Mouse (Mus musculus) heart, postnatal 4 days (tissue): ENCODE results near the gene Peak1. TPM values are rescaled to one million over a fixed set of nuclear protein-coding genes. Genes with fewer than 3 reads are reported as not detected.

Experiments
- DNase-seq: peaks from one replicate; pipeline ENCODE4 v3.0.0; 2021
- total RNA-seq, 2 experiments: library from RNA; stranded (reverse); gene quantifications; 2 replicates each; pipeline ENCODE4 v1.2.3; 2021

Peak1 gene
- total RNA-seq, 2 experiments from 2014 or later = 49.2 to 55.0 TPM

DNA sequence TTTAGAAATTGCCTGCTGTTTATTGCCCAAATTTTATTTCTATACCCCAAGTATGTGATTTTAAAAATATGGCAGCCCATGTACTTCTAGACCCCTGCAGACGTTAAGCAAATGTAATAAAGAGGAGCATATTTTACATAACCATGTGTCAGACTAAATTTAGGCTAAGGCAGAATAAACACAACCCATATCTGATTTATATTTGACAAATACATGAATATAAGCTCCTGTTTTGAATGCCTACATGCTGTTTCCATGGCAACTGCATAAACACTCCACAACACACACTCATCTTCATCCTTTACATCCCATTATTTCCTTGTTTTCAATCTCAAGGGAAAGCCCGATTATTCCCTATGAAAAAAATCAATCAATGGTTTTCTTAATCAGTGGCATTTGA lies 108.8 kb downstream of the Peak1 start:
- DNase-seq = no peak

DNA sequence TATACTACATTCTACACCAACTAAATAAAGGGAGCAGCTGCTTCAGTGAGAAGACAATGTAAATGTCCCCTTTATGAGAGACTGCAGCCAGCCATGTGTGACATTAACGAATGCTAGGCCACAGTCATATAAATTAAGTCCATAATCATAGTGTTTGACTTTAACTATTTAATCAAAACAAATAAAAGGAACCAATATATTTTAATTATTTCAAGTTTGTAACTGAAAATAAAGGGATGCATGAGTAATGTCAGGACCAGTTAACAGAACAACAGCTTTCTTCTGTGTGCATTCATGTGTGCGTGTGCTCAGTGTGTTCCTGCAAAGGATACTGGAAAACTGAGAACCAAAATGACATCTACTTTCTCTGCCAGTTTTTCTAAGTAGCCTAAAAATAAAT lies 113.3 kb downstream of the Peak1 start:
- DNase-seq = no peak

DNA sequence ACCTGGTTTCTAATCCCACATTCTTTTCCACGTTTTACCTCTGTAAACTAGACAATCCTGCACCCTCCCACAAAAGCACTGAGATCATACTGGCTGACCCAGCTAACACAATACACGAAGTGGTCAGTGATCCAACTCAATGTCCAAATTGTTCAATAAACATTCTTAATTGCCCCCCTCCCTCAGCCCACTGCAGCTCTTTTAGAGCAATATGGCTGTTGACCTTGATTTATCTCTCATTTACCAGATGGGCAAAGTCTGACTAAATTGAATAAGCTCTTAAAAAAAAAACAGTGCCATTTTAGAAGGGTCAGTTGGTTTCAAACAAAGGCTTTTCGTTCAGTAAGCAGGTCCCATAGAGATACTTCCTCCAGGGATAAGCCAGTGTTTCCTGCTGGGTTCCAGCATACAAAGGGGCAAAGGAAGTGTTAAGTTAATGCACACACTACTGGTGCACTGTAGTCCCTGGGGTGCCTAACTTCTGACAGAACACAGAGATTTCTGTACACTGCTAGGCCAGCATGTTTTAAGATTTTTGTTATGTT lies 114.9 kb downstream of the Peak1 start:
- DNase-seq = no peak

- no peak for DNase-seq
These were observed 127.8 kb downstream of the Peak1 start for GRCm38 (mm10) chr9:56290019-56290418.

GRCm38 (mm10) chr9:56282481-56282880 lies 135.4 kb downstream of the Peak1 start:
- DNase-seq = no peak

DNA sequence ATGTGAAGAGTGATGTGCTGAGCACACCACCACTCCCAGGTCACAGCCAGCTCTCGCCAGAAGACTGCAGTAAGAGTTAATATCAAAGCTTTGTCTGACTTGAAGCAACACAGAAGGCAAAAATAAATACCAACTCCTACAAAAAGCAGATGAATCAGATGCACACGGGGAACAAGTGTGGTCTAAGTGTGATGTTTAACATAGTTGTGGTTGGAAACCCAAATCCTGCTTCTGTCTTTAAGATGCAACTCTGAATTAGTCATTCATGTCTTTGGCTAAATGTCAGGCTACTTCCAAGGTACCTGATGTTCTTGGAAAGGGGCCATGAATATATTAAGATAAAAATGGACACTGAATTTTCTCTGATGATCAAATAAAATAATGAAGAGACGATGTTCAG lies 144.3 kb downstream of the Peak1 start:
- DNase-seq = no peak

DNA sequence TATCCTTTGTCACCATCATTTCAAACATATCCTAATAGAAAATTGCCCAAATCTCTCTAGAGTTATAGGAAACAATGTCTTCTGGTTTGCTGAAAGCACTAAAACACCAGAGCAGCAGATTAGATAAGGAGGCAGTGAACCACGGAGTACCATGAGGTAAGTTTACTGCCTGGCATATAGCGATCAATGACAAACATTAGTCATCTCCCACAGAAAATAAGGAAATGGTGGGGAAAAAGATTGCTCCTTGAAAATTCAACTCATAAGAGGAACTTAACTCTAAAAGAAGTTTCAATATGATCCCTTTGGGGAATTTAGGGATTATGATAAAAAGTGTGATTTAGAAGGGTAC lies 145.6 kb downstream of the Peak1 start:
- no peak for DNase-seq

GRCm38 (mm10) chr9:56271326-56272246 lies 146.3 kb downstream of the Peak1 start:
- no peak for DNase-seq

DNA sequence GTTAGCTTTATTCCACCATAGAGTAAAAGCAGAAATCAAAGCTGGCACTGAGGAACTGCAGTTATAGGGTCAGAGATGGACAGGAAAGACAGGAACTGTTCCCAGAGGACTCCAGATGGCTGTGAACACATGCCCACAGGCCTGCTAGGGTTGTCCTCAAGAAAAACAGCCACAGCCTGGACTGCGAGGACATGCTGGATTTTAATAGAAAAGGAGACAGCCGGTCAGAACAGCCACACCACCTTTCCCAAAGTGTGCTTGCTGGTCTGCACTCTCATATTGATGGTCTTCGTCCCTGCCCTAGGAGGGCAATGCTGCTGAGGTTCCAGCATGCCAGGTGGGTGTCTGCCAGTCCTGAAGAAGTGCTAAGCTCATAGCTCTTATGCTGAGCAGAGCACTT lies 148.8 kb downstream of the Peak1 start:
- DNase-seq = no peak

DNA sequence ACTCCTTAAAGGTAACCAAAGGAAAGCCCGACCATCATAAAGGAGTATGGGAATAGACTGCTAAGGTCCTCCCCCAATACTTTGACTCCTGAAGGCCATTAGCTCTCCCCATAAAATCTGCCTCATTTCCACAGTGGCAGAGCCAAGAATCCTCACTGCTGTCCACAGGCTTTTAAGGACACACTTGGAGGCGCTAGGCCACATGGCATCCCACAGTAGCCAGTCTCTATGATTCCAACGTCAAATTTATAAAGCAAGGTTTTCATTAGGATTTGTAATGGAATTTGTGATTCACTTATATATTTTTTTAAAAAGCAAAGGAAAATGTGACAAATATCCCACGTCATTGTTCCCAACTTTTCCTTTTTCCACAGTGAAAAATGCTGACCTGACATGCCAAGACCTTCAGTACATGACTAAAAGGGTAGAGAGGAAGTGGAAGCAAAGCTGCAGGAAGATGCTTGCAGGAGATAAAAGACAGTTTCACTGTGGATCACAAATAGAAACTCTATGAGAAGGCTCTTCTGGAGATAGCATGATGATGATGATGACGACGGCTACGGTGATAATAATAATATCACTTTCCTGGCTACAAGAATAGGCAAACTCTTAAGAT lies 151.6 kb downstream of the Peak1 start:
- no peak for DNase-seq

DNA sequence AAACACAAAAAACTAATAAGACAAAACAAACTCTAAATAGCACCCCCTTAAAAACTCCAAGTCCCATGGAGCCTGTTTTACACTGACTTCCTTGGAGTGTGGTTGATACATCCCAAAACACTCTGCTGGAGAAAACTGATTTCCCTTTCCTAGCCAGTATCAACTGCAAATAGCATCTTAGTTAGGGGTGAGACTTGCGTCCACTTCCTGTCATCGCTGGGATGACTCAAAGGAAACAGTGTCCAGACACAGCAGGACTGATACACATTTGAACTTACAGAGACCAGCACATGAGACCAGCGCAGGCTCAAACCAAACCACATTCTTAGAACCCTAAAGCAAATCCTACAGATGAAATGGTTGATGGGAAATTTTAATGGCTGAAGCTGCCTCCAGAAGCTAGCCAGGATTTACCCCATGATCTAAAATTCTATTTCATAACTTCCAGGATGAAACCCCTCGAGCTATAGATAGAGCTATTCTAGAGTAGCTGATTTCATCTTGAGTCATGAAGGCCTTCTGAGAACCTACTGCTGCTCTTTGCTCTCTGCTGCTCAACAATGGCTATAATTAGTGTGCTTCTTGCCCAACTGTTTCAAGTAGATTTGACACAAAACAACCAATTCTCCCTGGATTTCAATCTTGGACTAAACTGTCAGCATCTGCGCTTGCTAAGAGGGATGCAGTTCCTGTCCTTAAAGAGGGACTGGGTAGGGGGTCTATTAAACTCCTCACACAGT lies 152.2 kb downstream of the Peak1 start:
- DNase-seq = peak; percentile 21

DNA sequence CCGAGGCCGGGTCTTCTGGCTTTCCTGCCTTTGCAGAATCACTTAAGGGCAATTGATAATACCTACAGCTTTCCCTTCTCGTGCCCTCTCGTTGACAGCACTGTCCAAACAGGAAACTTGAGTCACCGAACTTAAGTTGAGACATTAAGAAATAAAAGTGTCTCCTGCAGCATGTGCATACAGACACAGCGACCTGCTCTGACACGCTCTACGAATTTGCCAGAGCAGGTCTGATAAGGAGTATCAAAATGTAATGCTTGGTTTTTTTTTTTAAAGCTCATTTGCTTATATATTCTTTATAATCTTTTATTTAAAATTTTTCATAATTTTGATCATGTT lies 152.9 kb downstream of the Peak1 start:
- no peak for DNase-seq

DNA sequence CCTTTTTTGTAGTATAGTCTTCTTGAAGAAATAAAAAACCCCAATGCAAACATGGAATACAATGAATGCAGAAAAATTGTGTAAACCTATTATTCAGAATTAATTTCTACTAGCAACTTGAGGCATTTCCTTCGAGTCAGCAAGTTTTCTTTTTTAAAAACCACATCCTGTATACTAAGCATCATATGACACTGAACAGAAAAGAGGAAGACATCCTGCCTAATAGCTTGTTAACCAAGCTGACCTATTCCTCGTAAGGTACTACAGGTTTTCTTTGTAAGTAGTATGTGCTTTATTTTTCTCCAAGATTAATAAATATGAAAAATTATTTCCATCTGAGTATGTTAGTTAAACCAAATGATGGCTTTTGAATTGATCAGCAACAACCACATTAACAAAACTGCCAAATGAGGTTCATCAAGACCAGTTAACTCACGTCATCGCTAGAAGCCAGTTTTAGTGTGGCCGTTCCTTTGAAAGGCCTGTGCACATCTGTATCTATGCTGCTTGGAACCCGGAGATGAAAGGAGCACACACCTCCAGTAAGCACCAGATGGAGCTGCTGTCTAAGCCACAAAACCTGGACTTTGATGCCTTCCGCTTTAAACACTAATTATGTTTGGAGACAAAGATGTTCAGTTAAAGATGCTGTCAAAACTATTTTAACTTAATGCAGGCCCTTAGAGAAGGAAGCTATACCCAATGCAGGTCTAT lies 153.4 kb downstream of the Peak1 start:
- DNase-seq = peak; percentile 53

- no peak for DNase-seq
These were observed 154.8 kb downstream of the Peak1 start for GRCm38 (mm10) chr9:56263055-56263454.

- DNase-seq = no peak
These were observed 157.3 kb downstream of the Peak1 start for GRCm38 (mm10) chr9:56260495-56261136.

DNA sequence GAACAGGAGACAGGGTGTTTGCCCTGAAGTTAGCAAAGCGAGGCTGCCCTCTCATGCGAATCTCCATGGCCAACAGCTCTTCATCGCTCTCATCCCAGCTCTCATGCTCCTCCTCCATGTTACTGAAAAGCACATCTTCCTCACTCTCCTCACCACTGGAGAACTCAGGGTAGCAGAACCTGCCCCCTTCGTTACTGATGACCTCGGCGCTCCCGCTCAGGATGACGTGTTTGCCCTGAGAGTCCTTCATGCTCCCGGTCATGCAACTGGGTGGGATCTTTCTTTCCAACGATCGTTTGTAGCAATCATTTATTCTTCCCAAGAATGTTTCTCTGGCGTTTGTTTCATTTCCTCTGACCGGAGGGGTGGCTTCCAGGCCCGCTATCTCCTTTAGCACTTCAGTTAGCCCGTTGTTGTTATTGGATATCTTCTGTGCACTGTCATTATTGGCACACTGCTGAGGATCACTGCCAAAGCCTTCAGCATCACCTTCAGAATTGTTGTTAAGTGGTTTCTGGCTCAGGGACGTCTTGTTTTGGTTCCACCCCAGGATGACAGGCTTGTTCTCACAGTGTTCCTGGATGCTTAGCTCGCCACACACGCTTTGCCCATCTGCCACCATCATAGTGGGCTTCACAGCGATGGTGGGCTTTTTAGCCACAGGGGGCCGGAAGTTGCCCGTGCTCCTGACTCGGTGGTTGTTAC lies 157.9 kb downstream of the Peak1 start:
- peak; percentile 66 for DNase-seq

DNA sequence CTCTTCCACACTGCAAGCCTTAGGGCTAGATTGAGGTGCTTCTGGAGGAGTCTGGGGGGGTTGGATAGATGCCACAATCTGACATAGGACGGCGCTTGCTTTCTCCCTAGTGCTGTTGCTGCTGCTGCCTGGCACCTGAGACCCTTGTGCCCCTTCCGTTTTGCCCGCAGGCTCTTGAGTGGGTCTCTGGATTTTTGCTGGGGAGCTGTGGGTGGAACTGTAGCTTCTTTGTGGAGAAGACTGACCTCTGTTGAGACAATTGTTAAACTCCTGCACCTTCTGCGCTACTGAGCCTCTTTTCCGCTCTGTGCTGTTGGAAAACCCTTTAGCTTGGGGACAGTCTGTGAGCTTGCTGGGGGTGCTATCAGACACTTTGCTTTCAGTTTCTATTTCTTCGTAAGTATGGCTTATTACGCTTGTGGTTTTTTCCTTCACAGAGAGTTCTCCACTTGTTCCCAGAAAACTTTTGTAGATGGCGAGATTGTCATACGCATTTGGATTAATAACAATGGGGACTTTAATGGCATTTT lies 159.5 kb downstream of the Peak1 start:
- no peak for DNase-seq

GRCm38 (mm10) chr9:56257227-56258000 lies 160.5 kb downstream of the Peak1 start:
- no peak for DNase-seq

DNA sequence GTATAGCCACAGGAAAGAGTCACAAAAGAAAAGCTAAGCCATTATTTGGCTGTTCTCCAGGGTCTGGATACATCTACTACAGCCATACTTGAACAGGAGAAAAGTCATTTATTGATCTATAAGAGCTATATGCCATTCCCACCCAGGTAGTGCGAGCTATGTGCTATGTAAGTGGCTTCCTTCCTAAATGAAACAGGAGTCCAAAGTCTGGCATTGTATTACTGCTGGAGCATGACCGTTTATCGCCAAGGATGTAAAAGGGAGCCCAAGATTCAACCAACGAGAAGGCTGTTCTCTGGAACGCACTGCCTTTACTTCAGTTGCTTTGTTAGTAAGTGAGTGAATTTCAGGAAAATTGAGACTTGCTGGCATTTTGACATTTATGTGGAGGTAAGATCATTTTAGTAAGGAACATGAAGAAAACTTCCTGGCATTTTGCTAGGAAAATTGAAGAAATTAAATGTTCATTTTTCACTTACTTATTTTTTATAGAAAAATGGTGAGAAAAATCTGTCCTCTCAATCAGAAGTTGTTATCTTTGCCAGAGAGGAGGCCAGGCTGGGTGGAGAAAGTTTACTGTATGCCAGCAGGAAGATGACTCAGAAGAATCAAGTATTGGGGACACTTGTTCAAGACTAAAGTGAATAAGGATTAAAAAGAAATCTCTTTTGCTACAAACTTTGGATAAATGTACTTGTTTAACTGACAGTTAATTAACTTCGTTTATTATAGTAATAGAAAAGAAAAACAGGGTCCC lies 162.0 kb downstream of the Peak1 start:
- no peak for DNase-seq

DNA sequence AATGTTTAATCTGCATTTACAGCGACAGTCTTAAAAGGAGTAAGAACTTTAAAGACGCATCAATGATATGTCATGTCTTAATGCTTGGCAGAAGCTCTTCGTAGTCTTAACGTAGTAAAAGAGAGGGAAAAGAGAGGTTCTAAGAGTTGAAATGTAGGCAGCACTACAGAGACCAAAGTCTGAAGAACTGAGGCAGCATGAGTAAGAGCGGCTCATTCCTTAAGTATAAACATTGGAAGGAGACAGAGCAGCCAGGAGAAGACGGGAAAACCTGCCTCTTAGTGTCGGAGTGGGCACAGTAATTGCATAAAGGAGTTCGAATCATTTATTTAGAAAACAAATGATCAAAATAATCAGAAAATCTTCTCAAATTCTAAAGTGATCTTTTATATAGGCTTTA lies 173.5 kb downstream of the Peak1 start:
- DNase-seq = no peak
